Mouse (Mus musculus): ENCODE measurements around the gene Gm21974.

DNA sequence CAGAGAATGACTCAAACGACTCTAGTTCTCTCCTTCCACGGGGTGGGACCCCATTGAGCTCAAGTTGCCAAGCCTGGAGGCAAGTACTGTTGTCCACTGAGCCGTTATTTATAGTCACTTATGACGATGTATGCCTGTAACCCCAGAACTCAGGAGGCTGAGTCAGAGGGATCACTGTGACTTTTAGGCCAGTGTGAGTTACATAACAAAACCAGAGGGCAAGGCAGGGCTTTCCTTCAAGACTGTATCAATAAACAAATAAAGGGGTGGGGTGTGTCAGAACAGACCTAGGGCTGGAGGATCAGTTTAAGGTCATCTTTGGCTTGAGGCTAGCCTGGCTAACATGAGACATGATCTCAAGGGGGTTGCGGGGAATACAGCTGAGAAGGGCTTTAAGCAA, 44.3 kb downstream of the Gm21974 start:
- TF ChIP-seq SMC3 (IDR thresholded peaks at IDR 0.05; ENCODE audit: low read depth, low read length): no peak
- TF ChIP-seq CTCF (conservative IDR thresholded peaks at IDR 0.05 in 1 of 2, IDR thresholded peaks at IDR 0.05 in 1 of 2; ENCODE audit: low read depth in 2 of 2, low read length in 2 of 2): no peak
